Mouse (Mus musculus) liver, embryonic 14.5 days (tissue): Measurements from ENCODE around the gene Vcam1. TPM values are rescaled to one million over a fixed set of nuclear protein-coding genes. Genes with fewer than 3 reads are reported as not detected.

Experiments
- ATAC-seq: fragments of 200-750 bp; cut with Nextera tagmentation; 2 replicates; pipeline ENCODE4 v1.8.0; 2017; ENCODE audit warnings: moderate number of reproducible peaks, mild to moderate bottlenecking, moderate library complexity; ENCODE audit not compliant: insufficient read depth
- DNase-seq, 3 experiments: peaks; one replicate each; pipeline ENCODE4 v3.0.0-alpha.2; 2012 to 2013; ENCODE audit warnings: low read depth in 3 of 3, low spot score in 3 of 3
- H3K27ac ChIP-seq: fragments of 300-500 bp; sonication (generic); 2 replicates; pipeline ENCODE4 v1.5.1; 2014; ENCODE audit warnings: moderate library complexity, mild to moderate bottlenecking, control low read depth, inconsistent platforms
- H3K27me3 ChIP-seq: fragments of 300-500 bp; sonication (generic); 2 replicates; pipeline ENCODE4 v1.6.1; 2014; ENCODE audit warnings: mild to moderate bottlenecking, low read length, moderate library complexity; ENCODE audit not compliant: control insufficient read depth, insufficient read depth
- H3K36me3 ChIP-seq: fragments of 300-500 bp; sonication (generic); replicated peaks from 2 replicates; pipeline ENCODE4 v1.6.1; 2014; ENCODE audit warnings: low read depth; ENCODE audit not compliant: control insufficient read depth, insufficient read depth
- H3K4me1 ChIP-seq, 2 experiments: fragments of 200-500 bp in 1 of 2; fragments of 300-500 bp in 1 of 2; sonication (generic) in 1 of 2; replicated peaks; 2 replicates each; pipeline ENCODE4 v1.6.1; 2012 to 2014; ENCODE audit warnings: antibody characterized with exemption in 1 of 2, inconsistent platforms in 1 of 2, low read length in 1 of 2; ENCODE audit not compliant: control insufficient read depth in 2 of 2, insufficient read depth in 2 of 2
- H3K4me2 ChIP-seq: fragments of 300-500 bp; sonication (generic); 2 replicates; pipeline ENCODE4 v1.6.1; 2014; ENCODE audit warnings: low read depth, mild to moderate bottlenecking, control low read depth, moderate library complexity
- H3K4me3 ChIP-seq, 2 experiments: fragments of 200-500 bp in 1 of 2; fragments of 300-500 bp in 1 of 2; sonication (generic) in 1 of 2; 2 replicates each; pipeline ENCODE4 v1.5.1; 2012 to 2014; ENCODE audit warnings: low read depth in 2 of 2, low read length in 2 of 2, mild to moderate bottlenecking in 2 of 2, control low read depth in 1 of 2, inconsistent platforms in 1 of 2, moderate library complexity in 1 of 2; ENCODE audit not compliant: insufficient read depth in 1 of 2
- H3K9ac ChIP-seq: fragments of 300-500 bp; sonication (generic); replicated peaks from 2 replicates; pipeline ENCODE4 v1.6.1; 2014; ENCODE audit warnings: mild to moderate bottlenecking, control low read depth, moderate library complexity
- H3K9me3 ChIP-seq: fragments of 300-500 bp; sonication (generic); 2 replicates; pipeline ENCODE4 v1.6.1; 2016; ENCODE audit warnings: low read length, mixed read lengths; ENCODE audit not compliant: control insufficient read depth
- CTCF ChIP-seq: IDR thresholded peaks from 2 replicates; pipeline ENCODE4 v1.5.1; 2016; ENCODE audit warnings: antibody characterized with exemption, low read depth, control low read depth
- EP300 ChIP-seq: IDR thresholded peaks from 2 replicates; pipeline ENCODE4 v1.6.1; 2016; ENCODE audit warnings: antibody characterized with exemption, low read depth
- WGBS: fragments of 180-500 bp; shearing (Covaris S2); extraction: QIAGEN DNeasy Blood & Tissue Kit; methylation state at CpG from one replicate; pipeline ENCODE4 v1.1.7; 2014; ENCODE audit not compliant: insufficient replicate concordance; 5-methylcytosine and 5-hydroxymethylcytosine counted together
- polyA plus RNA-seq, 2 experiments: library from polyadenylated mRNA; depleted of rRNA in 1 of 2; stranded (reverse) in 1 of 2; unstranded in 1 of 2; fragments of >200 nt; fragmentation: Nextera tagmentation in 1 of 2; extraction: Ambion mirVana in 1 of 2; gene quantifications; 2 replicates each; pipeline versions ENCODE4 v1.2.1 to v1.2.3; 2012 to 2014

The Vcam1 gene
- polyA plus RNA-seq, 2 experiments: 22.3 to 74.2 TPM

DNA sequence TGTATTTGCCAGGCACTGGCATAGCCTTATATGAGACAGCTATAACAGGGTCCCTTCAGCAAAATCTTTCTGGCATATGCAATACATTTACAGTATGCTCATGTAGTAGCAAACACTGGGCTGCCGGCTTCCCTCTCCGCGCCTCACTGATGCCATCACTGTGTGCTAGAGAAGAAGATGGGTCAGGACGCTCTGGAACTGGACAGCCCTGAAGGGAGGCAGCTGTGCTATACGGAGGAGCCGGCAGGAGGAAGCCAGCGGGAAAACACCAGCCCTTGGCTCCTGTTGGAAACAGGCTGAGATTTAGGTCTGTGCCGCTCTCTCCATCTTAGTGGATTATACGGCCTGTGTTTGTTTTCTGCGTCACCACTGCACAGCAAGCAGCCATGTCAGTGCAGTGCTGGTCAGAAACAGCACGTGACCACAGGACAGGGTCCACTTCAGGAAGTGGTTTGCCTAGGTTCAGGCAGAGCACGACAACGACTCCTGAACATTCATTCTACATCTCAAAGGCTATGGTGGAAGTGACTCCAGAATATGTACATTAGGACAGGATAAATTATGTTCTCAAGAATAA is 20.7 kb upstream of the Vcam1 start:
- Histone ChIP-seq H3K4me3 (no peak overlapping the region), H3K36me3 (no peaks in the 10 kb centered on the region), H3K9me3 (no peaks in the 10 kb centered on the region), H3K9ac (no peak overlapping the region), H3K4me2 (no peak overlapping the region), H3K4me1 (no peaks in the 10 kb centered on the region), H3K27me3 (no peaks in the 10 kb centered on the region), H3K27ac (no peak overlapping the region)
- no peak for TF ChIP-seq EP300
- no peak for TF ChIP-seq CTCF
- DNase-seq (no peak), ATAC-seq (no peak)
- WGBS: 52% methylated on average over 13 of the region's 13 CpGs

DNA sequence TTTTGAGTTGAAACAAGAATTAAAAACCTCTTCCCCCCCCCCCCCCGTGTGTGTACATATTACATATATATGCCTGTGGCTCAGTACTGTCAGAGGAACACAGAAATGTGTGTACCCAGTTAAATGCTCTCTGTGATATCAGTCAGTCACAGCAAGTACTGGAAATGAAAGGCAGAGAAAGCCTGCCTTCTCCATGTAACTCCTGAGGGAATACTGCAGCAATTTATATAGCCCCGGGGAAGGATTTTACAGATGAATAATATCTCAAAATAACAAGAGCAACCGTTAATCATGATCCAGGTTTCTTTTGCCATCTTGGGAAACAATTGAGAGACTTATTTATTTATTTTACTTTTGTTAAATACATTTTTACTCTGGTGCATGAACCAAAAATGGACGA is 19.6 kb upstream of the Vcam1 start:
- 46% methylated on average over 4 of the region's 4 CpGs for WGBS
- Histone ChIP-seq H3K9ac (no peak overlapping the region), H3K27me3 (no peaks in the 10 kb centered on the region)

DNA sequence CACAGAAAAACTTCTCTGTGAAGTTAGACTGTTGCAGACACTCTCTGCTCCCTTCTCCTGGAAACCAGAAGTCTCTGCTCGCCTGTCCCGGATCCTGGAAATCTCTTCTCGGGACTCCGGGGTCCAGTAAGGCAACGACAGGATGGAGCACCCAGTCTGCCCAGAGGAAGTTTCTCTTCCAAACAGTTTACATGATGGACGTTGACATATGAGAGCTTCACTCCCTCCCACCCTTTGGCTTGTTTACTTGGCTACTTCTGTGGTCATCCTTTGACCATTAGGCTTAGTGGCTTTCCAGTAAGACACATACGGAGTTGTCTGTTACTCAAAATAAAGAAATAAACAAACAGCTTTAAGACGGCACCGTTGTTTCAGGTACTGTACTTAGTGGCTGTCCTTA is 19.2 kb upstream of the Vcam1 start:
- no peaks in the 10 kb centered on the region for H3K9me3 ChIP-seq
- ATAC-seq: no peak
- no peak overlapping the region for H3K4me3 ChIP-seq
- H3K27me3 ChIP-seq: no peaks in the 10 kb centered on the region
- no peak for TF ChIP-seq EP300
- no peak for TF ChIP-seq CTCF
- no peak overlapping the region for H3K27ac ChIP-seq
- no peaks in the 10 kb centered on the region for H3K4me1 ChIP-seq
- H3K9ac ChIP-seq: no peak overlapping the region
- H3K4me2 ChIP-seq: no peak overlapping the region
- H3K36me3 ChIP-seq: no peaks in the 10 kb centered on the region
- DNase-seq: no peak
- 43% methylated on average over 9 of the region's 9 CpGs for WGBS

More for the DNA sequence above, 19.6 kb upstream of the Vcam1 start:
- Histone ChIP-seq H3K4me3 (no peak overlapping the region), H3K36me3 (no peaks in the 10 kb centered on the region), H3K4me1 (no peaks in the 10 kb centered on the region), H3K4me2 (no peak overlapping the region), H3K27ac (no peak overlapping the region), H3K9me3 (no peaks in the 10 kb centered on the region)
- TF ChIP-seq EP300: no peak
- TF ChIP-seq CTCF: no peak
- ATAC-seq (no peak), DNase-seq (no peak)

DNA sequence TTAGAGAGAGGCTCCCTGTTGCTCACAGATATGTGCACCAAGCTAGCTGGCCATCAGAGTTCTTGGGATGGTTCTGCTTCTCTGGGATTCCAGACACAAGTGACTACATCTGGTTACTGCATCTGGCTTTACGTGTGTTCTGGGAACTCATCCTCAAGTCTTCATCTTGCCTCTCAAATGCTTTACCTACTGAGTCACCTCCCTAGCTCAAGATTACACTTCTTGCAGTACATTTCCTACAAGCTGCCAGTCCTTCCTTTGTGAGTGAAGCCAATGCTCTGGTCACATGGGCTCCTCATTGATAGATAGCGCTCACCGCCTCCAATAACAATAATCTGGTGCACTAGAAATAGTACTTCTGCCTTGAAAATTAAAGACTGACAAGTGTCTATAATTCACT is 11.7 kb upstream of the Vcam1 start:
- ATAC-seq (no peak), DNase-seq (no peak)
- Histone ChIP-seq H3K36me3 (no peaks in the 10 kb centered on the region), H3K27ac (no peak overlapping the region), H3K4me1 (peaks cover 0 to 11% of the 10 kb centered on the region in 2 experiments; a peak in 2 of 4 replicates), H3K9me3 (no peaks in the 10 kb centered on the region), H3K9ac (no peak overlapping the region), H3K4me2 (no peak overlapping the region), H3K4me3 (no peak overlapping the region), H3K27me3 (no peaks in the 10 kb centered on the region)
- WGBS: 78% methylated on average over 3 of the region's 3 CpGs
- TF ChIP-seq CTCF (no peak), EP300 (no peak)

DNA sequence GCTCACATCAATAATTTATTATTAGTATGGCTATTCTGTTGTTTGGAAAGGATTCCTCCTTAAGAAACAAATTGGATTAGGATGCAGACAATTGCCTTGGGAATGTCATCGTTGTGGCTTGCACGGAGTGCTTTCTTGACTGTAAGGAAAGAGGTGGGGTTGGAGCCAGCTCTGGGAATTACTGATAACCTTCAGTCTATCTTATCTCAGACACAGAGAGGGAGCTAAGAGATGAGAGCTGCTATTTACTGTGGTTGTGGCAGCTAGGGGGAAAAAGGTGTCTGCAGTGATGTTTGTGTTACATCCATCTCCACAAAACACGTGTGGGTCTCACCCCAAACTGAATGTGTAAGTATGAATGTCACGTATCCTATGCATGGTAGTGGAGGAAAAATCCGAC is 9.5 kb upstream of the Vcam1 start:
- Histone ChIP-seq H3K4me3 (no peak overlapping the region), H3K27me3 (no peaks in the 10 kb centered on the region), H3K4me2 (no peak overlapping the region), H3K4me1 (peaks cover 0 to 11% of the 10 kb centered on the region in 2 experiments; a peak in 2 of 4 replicates), H3K9ac (no peak overlapping the region), H3K36me3 (no peaks in the 10 kb centered on the region), H3K9me3 (no peaks in the 10 kb centered on the region), H3K27ac (no peak overlapping the region)
- TF ChIP-seq EP300 (no peak), CTCF (no peak)
- ATAC-seq (0 out of 2 replicates have a peak, but pooled peaks have one; percentile 33), DNase-seq (no peak)
- WGBS: 15% methylated on average over 5 of the region's 5 CpGs
